Mouse (Mus musculus) embryo, embryonic 10.5 days (tissue): ENCODE measurements around the gene Crocc.

Experiments
- DNase-seq: peaks from one replicate; pipeline ENCODE4 v3.0.0-alpha.2; 2015; ENCODE audit warnings: low spot score

The Crocc gene

DNA sequence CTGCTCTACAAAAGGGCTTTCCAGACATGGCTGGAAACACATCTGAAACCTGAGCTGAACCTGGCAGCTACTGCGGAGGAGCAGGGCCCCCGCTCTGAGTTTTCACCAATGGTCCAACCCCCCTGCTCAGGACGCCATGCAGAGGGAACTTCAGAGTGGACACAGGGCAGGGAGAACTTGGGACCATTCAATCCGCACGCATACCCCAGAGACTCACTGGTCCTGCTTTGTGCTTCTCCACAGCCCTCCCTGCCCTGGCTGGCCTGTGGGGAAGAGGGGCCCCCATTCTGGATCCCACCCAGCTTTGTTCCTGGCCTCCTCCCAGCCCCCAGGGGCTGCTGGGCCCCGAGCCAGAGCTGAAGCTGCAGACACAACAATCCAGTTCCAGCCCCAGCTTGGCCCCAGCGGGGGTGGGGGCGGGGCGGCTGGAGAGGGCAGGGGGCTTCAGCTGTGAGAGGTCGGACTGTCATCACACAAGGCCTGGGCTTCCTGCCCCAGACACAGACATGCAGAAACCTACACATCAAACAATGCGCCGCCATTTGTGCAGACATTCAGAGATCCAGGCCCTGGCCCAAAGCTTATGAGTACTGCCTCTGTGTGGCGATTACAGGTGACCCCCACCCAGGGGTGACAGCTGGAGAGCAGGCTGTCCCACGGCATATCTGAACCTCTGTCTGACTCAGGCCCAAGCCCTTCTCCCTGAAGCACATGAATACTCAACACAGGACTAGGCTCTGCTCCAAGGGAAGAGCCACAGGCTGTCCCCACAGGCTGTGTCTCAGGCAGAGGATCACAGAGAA lies 39.3 kb downstream of the Crocc start:
- peak; percentile 61 for DNase-seq

DNA sequence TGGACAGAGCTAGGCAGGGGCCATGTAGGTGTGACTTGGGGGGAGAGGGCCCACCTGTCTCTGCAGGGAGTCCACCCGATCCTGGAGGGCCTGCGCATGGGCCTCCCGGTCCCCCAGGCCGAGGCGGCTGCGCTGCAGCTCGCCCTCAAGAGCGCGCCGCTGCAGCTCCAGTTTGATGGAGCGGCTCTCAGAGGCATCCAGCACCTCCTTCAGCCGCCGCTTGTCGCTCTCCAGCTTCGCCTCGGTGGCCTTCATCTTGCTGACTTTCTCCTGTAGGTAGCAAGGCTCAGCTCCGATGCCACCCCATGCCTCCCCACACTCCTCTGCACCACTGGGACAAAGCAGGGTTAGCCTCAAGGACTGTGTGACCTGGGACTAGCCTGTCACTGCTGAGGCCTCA lies 40.1 kb downstream of the Crocc start:
- no peak for DNase-seq

DNA sequence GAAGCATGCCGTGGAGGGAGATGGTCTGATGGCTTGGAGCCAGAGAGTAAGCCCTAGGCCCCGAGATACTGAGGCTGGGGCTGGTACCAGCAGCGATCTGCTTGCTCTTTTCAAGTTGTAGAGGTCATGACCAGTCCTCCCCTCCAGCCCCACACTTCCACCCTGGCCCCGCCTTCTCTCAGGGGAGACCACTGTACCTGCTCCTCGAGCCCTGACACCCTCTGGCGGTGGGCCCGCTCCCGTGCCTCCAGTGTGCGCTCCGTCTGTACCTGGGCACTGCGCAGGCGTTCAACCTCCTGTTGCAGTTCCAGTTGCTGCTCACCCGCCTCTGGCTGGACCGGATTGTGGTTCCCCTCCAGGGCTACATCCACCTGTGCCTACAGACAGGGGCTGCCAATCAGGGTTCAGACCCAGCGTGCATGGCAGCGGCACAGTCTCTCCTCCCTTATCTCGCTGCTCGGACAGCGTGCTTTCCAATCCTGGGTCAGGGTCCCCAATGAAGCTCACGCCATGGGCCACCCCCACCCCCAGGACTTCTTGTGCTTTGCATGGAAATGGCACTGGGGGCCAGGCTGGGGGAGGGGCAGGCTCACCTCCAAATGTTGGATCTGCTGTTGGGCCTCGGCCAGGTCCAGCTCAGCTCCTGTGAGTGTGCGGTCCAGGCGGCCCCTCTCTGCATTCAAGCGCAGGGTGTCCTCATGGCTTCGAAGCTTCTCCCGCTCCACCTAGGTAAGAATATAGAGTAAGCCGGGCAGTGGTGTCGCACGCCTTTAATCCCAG lies 42.5 kb downstream of the Crocc start:
- no peak for DNase-seq

GRCm38 (mm10) chr4:141016311-141016710 lies 44.0 kb downstream of the Crocc start:
- DNase-seq = no peak

GRCm38 (mm10) chr4:141015356-141015755 lies 45.0 kb downstream of the Crocc start:
- DNase-seq = no peak

DNA sequence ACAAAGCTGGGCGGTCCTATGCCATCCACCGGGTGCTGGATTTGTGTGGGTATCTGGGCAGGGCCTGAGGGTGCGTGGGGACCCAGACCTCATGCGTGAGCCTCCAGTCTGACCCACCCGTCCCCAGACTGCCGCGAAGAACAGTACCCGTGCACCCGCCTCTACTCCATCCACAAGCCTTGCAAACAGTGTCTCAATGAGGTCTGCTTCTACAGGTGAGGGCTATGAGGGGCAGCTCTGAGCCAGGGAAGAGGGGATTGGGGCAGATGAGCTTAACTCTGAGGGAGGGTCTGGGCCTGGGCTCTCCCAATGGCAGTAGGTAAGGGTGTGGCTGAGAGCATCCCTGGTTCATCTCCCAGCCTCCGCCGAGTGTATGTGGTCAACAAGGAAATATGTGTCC lies 45.5 kb downstream of the Crocc start:
- DNase-seq = no peak

GRCm38 (mm10) chr4:141014114-141014513 lies 46.2 kb downstream of the Crocc start:
- no peak for DNase-seq

DNA sequence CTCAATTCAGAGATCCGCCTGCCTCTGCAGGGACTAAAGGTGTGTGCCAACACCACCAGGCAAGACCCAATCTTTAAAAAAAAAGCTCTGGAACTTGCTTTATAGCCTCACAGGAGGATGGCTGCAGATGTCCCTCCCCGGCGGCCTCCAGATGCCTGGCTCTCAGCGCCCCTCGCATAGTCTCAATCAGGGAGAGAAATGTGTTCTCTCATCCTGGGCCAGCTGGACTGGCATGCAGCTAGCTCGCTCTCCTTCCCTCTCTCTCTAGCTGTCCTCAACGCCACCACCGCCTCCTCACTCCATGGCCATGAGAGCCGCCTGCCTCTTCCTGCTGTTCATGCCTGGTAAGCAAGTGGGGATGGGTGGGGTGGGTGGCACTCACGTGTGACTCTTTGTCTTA lies 47.8 kb downstream of the Crocc start:
- DNase-seq = no peak

GRCm38 (mm10) chr4:141011556-141012328 lies 48.6 kb downstream of the Crocc start:
- peak; percentile 26 for DNase-seq

DNA sequence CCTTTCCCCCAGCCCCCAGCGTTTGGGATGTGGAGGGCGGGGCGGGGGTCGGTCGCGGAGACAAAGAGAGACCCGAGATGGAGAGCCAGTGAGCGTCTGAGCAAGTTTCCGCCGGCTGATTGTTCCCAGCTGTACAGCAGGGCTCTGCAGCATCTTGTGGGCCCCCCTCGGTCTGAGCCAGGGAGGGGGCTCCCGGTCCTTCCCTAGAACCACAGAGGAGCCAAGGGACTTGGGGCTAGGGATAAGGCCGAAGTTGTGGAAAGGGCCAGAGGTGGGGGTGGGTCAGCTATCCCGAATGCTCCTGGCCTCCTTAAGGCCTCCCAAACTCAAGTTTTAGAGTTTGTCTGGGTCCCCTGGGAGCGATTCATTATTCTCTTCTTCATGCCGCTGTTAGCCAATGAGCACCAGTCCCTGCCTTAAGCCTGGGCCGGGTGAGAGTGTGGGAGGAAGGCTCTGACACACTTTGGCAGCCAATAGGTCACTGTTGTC lies 49.4 kb downstream of the Crocc start:
- peak; percentile 81 for DNase-seq

- peak; percentile 82 for DNase-seq
These were observed 49.8 kb downstream of the Crocc start for GRCm38 (mm10) chr4:141010526-141010925.

DNA sequence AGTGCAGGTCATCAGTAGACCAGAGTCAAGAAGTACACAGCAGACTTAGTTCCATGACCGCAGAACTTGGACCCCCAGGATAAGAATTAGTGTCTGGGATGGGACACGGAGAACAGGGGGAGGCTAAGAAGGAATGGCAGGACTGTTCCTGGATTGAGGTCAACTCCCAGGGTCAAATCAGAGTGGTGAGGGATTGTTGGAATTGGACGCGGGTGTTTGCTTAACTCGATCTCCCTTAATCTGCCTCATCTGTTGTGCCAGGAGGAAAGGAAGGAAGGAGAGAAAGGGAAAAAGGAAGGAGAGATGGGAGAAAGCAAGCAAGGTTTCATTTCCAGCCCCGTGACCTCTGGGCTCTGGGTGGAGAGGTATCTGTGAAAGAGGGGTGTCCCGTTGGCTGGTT lies 50.2 kb downstream of the Crocc start, which contains the start of gene Mfap2:
TSS of gene Mfap2 (plus strand) at position 301 of the 400 bp plus-strand sequence.
- no peak for DNase-seq

GRCm38 (mm10) chr4:141008028-141008427 lies 52.3 kb downstream of the Crocc start:
- no peak for DNase-seq

DNA sequence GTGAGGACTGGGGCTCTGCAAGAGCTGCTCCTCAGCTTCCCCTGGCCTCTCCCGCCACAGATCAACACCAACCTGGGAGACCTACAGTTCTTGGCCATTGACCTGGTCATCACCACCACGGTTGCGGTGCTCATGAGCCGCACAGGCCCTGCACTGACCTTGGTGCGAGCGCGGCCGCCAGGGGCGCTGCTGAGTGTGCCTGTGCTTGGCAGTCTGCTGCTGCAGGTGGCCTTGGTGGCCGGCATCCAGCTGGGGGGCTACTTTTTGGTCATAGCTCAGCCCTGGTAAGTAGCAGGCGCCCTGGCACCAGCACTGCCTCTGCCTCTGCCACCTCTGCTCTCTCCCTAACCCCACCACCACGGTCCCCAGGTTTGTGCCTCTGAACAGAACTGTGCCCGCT lies 54.4 kb downstream of the Crocc start:
- DNase-seq = no peak

DNA sequence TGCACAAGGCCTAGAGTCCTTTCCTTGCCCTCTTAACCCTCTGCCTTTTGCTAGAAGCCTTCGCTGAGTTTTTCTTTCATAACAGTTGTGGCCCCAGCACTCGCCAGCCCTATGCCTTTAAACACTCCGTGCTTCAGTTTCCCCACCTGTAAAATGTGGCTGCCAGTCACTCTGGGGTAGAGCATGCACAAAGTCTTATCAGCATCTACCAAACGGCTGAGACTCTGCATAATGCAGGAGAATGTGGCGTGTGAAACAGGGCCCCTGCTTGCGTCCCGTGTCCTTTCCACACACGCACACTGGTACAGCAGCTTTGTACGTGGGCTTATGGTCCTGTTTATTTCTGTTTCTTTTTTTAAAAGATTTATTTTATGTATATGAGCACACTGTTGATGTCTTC lies 63.5 kb downstream of the Crocc start:
- DNase-seq = no peak

DNA sequence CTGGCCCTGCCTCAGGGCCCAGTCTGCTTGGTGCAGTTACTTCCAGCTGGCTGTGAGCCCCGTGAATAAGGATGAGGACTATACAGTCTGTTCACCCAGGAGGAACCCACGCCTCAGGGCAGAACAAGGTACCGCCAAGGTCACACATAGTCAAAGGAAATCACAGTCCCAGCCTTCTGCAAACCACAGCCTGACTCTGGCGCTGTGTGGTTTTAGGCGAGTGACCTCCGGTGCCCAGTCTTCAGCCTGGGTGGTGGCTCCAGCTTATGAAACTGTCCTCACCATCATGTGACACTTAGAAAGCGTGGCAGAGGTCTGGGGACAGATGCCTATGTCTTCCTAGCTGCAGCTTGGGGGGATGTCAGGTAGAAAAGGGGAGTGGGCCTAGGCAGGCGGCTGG lies 64.5 kb downstream of the Crocc start:
- DNase-seq = no peak

- DNase-seq = no peak
These were observed 66.5 kb downstream of the Crocc start for GRCm38 (mm10) chr4:140993846-140994245.

- no peak for DNase-seq
These were observed 68.1 kb downstream of the Crocc start for GRCm38 (mm10) chr4:140992215-140992614.

DNA sequence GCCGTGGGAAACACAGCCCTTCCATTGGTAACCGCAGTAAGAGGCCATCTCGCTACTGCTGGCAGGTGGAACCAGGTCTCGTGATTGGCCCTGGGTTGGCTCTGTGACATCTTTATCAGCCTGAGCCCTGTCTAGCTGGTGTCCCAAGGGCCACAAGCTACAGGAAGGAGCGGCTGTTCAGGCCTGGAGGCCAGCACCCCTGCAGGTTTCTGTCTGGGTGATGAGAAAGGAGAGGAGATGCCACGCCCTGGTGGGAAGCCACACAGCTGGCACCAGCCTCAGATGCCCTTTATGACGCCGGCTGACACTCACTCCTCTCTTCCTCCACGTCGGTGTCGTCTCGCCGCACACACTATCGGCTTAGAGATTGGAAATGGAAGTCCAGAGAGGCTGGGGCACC lies 70.9 kb downstream of the Crocc start:
- DNase-seq = no peak

DNA sequence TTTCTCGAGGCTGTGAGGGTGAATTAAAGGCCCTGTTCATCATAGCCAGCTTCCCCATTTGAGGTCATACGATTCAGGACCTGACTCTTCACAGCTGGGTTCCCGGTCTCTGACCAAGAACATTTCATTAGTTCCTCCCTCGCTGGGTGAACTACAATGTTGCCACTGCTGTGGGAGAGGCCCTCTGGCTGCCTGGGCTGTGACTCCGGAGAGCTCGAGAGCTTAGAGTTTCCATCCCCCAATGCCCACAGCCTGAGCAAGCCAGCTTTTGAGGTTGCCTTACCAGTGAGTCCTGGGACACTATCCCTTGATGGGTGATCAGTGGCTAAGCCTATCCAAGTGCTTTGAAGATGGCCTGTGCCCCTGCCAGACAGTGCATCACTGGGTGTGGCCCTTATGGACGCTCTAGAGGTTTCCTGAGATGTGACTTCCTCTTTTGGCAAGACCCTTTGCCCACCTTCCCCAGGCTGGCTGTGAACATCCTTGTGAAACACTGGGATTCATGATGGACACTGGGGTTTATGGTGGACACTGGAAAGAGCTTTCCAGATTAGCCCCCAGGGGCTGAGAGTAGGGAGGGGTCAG lies 71.6 kb downstream of the Crocc start:
- DNase-seq = no peak

DNA sequence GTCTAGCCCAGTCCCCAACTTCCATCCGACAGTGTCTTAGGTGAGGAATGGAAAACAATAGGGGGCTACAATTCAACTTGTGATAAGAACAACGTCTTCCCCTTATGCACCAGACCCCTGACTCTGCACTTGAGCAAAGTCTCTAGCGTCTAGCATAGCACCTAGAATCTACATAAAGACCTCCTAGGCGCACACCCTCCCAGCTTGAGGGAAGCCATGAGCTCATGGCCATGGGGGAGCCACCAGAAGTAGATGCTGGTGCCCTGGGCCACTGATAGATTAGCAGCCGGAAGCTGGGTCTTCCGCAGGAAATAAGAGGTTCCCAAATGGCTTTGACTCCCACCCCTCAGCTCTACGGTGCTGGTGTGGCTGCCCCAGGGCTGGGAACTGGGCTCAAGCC lies 72.9 kb downstream of the Crocc start:
- DNase-seq = no peak
